Mouse (Mus musculus): ENCODE measurements around the gene Erlin1. TPM values are rescaled to one million over a fixed set of nuclear protein-coding genes. Genes with fewer than 3 reads are reported as not detected.

Erlin1 gene
- total RNA-seq, 1 experiment from 2014 or later, result 18.3 TPM

DNA sequence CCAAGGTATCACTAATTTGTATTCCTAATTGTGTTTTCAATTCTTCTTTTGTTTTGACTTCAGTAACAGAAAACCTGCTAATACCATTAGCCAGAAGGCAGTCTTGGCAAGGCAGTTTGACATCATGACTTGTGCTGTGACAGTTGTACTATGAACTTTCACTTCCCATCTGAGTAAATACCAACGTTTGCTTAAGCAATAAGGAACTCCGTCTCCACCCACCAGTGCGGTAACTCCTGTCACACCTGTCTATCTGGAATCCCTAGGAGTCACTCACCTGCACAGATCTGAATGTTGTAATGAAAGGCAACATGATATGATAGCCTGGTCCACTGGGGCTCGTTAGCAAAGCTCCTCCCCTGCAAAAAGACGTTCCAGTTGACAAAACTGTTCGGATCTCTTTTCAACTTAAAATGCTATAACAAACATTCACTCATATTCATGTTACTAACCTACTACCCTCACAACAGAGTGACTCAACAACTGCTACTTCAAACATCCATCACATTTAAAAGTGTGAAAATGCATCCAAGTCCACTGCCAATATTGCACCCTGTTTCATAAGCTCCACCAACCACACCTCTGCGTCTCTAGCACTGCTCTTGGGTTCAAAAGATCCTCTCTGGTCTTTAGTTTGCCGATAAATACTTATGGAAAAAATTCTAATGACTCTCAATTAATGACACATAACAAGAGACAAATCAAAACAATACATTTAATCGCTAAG, 2.1 kb downstream of the Erlin1 start:
- peak; percentile 40; the same call in 1 of the 2 replicates for ATAC-seq (ENCODE audit: extremely low read depth, insufficient number of reproducible peaks, low FRiP score, poor library complexity, severe bottlenecking)

DNA sequence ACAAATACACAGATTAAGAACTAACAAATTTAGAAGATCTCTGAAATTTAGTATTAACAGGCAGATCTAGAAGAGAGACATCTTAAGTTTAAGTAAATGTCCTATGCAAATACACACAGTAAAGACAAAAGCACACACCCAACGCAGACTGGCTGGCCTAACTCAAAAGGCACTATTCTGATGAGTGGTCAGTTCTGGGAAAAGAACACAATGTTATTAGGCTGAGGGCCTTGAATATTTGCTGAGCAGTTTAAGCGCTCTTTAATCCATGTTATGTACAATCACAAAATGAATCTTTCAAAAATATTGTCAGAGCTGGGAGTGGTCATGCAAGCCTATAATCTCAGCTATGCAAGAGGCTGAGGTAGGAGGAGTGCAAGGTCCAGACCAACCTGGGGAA, 4.9 kb downstream of the Erlin1 start:
- no peak for ATAC-seq (ENCODE audit: extremely low read depth, insufficient number of reproducible peaks, low FRiP score, poor library complexity, severe bottlenecking)

DNA sequence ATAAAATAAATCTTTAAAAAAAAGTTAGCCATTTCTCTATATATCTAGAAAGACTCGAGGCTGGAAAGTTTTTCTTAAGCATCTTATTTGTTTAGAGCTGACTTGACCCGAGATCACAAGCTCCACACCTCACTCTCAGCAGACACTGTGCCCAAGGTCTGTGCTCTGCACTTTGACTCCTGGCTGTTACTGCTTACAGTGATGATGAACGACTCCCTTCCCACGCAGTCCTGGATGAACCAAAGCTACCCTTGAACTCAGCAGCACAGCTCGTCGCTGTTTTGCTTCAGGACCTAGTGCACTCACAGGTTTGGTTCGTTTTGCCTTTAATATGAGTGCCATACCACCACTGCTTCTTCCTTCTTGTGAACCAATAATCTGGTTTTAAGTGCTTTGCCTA, 5.8 kb downstream of the Erlin1 start:
- ATAC-seq (ENCODE audit: extremely low read depth, insufficient number of reproducible peaks, low FRiP score, poor library complexity, severe bottlenecking), result no peak

DNA sequence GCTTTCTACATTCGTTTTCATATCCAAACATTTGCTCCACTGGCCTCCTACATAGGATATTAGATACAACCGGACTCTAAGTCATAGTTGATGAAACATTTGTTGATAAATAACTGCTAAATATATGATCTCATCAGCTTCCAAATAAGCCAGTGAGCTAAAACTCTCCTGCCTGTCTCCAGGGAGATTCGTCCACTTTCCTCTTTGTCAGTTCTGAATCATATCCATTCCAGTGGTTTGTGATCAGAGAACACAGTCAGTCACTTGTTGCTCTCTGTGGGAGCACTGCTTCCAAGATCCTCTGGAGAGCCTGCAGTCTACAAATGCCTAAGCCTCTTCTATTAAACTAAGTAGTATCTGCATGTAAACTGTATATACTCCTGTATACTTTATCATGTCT, 9.4 kb downstream of the Erlin1 start:
- no peak for ATAC-seq (ENCODE audit: extremely low read depth, insufficient number of reproducible peaks, low FRiP score, poor library complexity, severe bottlenecking)

DNA sequence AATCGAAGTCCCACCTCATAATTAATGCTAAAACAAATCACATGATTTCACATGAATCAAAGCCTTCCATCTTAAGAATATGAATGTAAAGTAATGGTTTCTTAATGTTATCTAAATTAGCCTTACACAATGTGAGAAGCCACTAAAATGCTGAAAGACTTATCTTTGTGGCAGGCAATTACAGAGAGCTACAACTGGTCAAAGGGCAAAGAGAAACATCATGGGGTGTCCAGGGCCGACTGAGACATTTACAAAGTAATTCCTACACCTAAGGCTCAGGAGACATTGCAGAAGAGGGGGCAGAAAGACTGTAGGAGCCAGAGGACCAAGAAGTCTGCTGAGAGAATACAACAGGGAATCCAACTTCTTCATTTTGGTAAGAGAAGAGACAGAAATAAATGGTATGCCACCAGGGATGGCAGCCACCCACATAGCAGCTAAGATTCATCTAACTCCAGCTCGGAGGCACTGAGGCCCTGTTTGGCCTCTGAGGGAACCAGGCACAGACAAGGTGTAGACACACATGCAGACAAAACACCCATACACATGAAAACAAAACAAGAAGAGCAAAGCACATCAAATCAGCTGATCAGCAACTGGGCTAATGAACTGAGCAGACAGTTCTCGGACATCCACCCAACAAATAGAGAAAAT, 14.3 kb downstream of the Erlin1 start:
- no peak for ATAC-seq (ENCODE audit: extremely low read depth, insufficient number of reproducible peaks, low FRiP score, poor library complexity, severe bottlenecking)

DNA sequence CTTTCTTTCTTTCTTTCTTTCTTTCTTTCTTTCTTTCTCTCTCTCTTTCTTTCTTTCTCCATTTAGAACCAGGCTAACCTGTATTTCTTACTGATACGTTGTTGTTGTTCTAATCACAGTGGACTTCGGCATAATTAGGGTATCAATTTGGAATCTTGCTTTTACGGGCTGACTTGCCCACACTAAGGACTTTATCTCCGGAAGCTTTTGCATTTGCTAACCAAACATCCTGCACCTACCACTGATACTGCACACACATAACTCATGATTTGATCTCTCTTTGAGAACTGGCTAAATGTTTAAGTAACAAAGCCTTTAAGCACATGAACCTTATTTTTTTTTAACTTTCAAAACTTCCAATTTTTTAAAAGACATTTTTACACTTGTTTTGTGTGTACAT, 19.2 kb downstream of the Erlin1 start:
- no peak for ATAC-seq (ENCODE audit: extremely low read depth, insufficient number of reproducible peaks, low FRiP score, poor library complexity, severe bottlenecking)

DNA sequence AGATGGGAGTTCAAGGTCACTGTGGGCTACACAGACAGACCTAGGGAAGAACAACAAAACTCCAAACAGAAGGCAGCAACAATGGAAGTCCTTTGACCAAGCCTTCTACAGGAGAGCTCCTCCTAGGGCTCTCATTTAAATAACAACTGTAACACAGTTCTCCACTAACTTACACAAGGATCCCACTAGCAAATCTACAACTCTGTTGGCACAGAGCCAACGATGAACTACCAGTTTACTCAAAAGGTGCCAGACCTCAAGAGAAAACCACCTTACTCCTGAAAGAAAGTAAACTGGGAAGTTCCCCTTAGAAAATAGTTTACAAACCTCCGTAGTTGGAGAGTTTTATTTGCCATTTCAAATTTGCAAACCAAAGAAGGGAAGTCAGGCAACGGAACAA, 20.3 kb downstream of the Erlin1 start:
- no peak for ATAC-seq (ENCODE audit: extremely low read depth, insufficient number of reproducible peaks, low FRiP score, poor library complexity, severe bottlenecking)

DNA sequence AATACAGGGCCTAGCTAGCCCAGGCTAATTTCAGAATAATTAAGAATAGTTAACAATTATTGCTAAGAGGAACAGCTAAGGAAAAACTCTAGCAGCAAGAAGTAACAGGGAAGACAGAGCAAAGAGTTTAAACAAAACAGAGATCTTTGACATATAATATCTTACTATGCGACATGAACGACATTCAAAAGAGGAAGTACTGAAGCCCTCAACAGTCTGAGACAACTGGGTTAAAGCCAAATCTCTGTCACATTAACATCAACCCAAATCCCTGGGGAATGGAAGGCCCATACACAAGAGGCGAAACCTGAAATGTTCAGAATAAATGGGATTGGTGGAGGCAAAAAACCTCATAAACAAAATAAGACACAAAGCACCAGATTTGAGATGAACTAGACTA, 23.7 kb downstream of the Erlin1 start:
- no peak for ATAC-seq (ENCODE audit: extremely low read depth, insufficient number of reproducible peaks, low FRiP score, poor library complexity, severe bottlenecking)

DNA sequence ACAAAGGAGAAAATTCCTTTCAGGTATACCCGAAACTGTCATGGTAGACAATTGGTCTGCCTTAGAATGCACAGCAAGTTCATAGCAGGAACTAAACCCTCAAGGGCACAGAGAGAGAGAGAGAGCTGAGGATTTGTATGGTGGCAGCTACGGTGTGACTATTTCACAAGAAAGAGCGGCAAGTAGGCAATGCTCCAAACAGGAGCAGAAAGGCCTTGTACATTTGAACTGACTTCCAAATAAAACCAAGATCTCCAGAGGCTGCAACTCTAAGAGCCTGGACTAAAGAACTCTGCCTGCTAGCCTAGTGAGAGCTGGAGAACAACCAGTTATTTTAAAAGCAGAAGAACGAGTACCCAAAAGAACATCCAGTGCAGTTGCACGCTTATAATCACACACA, 27.5 kb downstream of the Erlin1 start:
- no peak for ATAC-seq (ENCODE audit: extremely low read depth, insufficient number of reproducible peaks, low FRiP score, poor library complexity, severe bottlenecking)

DNA sequence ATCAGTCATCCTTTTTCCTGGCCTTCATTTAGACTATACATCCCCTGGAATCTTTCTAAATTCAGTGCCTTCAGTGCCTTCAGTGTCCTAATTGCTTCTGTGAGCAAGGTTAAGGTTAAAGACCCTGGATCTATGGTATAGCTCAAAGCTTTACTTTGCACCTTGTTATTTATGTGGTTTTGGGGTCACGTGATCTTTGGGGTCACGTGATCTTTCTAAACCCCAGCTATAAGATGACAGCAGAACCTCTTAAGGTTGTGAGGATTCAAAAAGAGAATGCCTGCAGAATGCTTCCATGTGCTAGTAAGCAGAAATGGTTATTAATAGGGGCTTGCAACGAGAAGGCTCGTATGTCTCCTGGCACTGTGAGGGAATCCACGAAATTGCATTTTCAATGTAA, 36.2 kb downstream of the Erlin1 start:
- ATAC-seq (ENCODE audit: extremely low read depth, insufficient number of reproducible peaks, low FRiP score, poor library complexity, severe bottlenecking), result no peak

DNA sequence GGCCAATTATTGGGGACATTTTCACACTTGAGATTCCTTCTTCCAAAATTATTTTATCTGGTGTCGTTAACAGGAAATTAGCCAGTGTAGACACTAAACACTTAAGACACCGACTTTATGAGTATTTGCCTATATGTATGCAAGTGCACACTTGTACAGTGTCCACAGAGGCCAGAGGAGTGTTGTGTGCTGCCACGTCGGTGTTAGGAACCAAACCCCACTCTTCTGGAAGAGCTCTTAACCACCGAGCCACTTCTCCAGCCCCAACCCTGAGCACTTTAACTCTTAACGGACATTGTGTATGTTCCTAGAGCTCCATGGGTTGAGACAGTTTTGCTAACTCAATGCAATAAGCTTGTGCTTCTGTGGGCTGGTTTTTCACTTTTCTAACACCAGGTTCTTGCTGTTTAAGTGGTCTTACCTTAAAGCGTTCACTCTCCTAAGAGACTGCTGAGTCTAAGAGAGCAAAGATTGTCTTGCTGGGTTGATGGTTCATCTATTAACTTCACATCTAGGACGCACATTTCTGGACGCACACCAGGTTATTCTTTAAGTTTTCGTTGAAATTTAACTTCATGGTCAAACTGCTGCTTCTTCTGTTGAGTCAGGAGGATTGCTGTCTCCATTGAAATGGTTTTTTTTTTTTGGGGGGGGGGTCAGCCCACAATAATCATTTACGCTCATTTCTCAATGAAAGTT, 37.4 kb downstream of the Erlin1 start:
- no peak for ATAC-seq (ENCODE audit: extremely low read depth, insufficient number of reproducible peaks, low FRiP score, poor library complexity, severe bottlenecking)

DNA sequence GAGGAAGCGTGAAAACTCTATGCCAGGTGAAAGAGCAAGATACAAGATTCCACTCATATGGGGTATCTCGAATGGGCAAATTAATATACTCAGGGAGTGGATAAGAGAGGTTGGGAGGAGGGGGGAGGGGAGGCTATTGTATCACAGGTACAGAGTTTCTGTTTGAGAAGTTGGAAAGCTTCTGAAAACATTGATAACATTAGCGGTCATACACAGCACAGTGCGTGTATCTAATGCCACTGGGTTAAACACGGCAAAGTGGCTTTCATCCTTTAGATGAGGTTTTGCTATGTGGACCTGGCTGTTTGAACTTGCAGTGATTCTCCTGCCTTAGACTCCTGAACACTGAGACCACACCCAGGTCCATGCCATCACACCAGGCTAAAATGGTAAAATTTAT, 39.6 kb downstream of the Erlin1 start:
- ATAC-seq (ENCODE audit: extremely low read depth, insufficient number of reproducible peaks, low FRiP score, poor library complexity, severe bottlenecking), result no peak

DNA sequence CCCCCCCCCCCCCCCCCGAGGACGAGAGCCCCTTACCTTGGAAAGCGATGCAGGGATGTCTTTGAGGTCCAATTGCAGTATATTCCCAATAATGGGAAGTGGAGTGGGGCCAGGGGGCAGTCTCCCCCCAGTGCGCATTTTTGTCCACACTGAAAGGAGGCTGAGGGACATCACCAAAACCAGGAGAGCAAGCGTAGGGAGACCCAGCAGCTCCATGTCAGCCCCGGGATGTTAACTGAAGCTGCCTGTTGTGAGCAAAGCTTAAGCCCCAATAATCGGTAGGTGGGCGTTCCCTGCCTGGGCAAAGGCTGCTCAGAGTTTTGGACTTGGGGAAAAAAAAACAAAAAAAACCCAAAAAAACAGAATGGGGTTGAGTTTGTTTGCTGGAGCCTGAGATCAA, 40.6 kb downstream of the Erlin1 start, which contains the start of gene Cyp2c23:
Gene Cyp2c23 (minus strand): TSS at position 237 of the 400 bp plus-strand sequence.
- no peak for ATAC-seq (ENCODE audit: extremely low read depth, insufficient number of reproducible peaks, low FRiP score, poor library complexity, severe bottlenecking)

DNA sequence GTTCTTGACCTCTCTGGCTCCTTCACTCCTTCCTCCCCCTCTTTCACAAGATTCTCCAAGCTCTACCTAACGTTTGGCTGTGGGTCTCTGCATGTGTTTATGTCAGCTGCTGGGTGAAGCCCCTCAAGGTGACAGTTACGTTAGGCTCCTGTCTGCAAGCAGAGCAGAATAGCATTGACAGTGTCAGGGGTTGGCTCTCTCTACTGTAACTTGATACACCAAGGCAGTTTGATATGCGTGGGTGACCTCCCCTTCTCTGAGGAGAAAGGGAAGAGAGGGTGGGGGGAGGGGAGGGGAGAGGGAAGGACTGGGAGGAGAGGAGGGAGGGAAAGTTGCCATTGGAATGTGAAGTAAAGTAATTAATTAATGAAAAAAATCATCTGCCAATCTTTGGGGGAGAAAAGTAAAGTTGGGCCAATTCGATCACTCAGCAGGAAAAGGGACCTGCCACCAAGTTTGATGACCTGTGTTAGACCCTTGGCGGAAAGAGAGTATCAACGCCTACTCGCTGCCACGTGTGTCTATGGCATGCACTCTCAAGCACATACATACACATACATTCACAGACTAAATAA, 42.5 kb downstream of the Erlin1 start:
- ATAC-seq (ENCODE audit: extremely low read depth, insufficient number of reproducible peaks, low FRiP score, poor library complexity, severe bottlenecking), result no peak

DNA sequence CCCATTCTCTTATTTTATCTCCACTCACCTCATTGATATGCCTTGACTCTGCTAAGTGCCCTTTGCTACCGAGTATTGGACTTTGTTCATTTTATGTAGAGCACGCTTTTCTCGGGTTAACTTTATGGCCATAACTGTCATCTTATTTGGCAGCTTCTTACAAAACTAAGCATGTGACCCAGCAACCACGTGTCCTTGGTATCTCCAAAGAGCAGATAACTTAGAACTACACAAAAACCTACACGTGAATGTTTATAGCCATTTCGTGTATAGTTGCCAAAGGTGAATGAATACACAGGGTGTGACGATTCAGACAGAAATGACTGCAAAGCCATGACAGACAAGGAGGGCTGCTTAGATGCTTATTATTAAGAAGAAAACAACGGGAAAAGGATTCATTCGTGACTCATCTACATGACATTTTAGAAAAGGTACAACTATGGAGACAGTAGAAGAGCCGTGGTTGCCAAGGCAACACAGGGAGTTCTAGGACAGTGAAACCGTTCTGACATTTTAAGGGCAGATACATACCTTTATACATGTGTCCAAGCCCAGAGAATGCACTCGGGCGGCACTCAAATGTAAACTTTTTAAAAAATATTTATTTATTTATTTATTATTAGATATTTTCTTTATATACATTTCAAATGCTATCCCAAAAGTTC, 44.5 kb downstream of the Erlin1 start:
- no peak for ATAC-seq (ENCODE audit: extremely low read depth, insufficient number of reproducible peaks, low FRiP score, poor library complexity, severe bottlenecking)

DNA sequence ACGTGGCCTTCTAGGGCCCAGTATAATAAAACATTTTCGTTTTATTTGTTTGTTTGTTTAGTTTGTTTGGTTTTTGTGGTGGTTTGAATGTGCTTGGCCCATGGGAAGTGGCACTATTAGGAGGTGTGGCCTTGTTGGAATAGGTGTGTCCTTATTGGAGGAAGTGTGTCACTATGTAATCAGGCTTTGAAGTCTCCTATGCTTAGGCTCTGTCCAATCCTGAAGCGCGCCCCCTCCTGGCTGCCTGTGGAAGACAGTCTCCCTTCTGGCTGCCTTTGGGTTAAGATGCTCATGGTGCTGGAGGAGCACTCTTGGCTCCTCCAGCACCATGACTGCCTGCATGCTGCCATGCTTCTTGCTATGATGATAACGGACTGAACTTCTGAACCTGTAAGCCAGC, 46.5 kb downstream of the Erlin1 start:
- ATAC-seq (ENCODE audit: extremely low read depth, insufficient number of reproducible peaks, low FRiP score, poor library complexity, severe bottlenecking), result no peak

DNA sequence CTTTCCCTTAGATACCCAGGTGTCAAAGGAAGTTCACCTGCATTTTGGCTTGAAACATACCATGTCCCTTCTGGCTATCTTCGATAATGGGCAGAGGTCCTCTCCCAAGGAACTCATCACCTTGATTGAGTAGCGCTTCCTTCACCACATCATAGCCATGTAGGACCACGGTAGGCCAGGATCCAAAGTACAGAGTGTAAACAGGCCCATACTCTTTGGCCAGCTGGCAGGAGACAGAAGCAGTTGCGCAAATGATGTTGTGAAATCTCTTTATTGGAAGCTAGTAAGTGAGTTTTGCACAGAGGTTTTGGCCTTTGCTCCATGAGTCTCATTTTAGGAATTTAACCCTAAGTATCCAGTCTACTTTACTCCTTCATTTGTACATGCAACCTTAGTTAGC, 48.1 kb downstream of the Erlin1 start:
- ATAC-seq (ENCODE audit: extremely low read depth, insufficient number of reproducible peaks, low FRiP score, poor library complexity, severe bottlenecking), result no peak

DNA sequence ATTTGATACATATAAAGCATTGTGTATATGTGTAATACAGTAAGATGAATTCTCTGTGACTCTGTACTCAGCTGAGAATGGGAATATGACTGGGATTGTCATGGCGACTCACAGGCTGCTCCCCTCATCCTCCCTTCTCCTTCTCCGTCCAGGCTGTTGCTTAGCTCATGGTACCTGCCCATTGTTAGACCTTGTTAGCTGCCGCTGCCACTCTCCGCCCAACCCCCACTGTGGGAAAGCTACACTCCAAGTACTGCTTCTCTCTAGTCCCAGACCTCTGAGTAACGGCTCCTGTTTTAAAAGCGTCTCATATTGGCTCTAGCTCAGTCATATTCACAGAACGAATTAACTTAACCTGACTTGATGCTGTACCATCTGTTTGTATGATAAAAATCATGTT, 49.8 kb downstream of the Erlin1 start:
- no peak for ATAC-seq (ENCODE audit: extremely low read depth, insufficient number of reproducible peaks, low FRiP score, poor library complexity, severe bottlenecking)

DNA sequence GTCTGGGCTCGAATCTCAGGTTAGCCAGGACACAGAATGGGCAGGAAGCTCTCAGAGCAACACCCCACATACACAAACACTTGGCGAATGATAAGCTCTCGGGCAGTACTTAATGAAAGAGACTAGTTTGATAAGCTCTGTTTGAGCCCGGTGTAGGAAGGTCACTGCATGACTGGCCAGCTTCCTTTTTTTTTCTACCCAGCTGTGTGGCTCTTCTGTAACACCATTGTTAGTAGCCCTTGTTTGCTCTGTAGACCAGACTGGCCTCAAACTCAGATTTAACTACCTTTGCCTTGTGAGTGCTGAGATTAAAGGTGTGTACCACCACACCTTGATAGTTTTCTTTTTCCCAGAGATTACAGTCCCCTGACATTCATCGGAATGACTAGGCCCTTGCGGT, 55.7 kb downstream of the Erlin1 start:
- ATAC-seq (ENCODE audit: extremely low read depth, insufficient number of reproducible peaks, low FRiP score, poor library complexity, severe bottlenecking), result no peak
